Mouse (Mus musculus) megakaryocyte, embryonic 14.5 days (primary cell): Measurements from ENCODE around the gene Rhot1.

ENCODE experiments used
- FLI1 ChIP-seq: IDR thresholded peaks from 2 replicates; pipeline ENCODE4 v1.6.1; 2012; ENCODE audit warnings: low read length, inconsistent platforms, mixed read lengths
- GATA1 ChIP-seq: IDR thresholded peaks from 3 replicates; pipeline ENCODE4 v1.6.1; 2012; ENCODE audit warnings: mixed read lengths, low read length, inconsistent platforms, borderline replicate concordance

GRCm38 (mm10) chr11:80208465-80208859 is 357 bp upstream of the Rhot1 start:
- TF ChIP-seq GATA1 = no peak
- no peak for TF ChIP-seq FLI1
